Mouse (Mus musculus) c-Kit-positive CD71-positive TER-119-positive erythroid progenitor cells, embryonic 14.5 days (primary cell): ENCODE results near the gene Hspb2.

ENCODE experiments used
- DNase-seq: peaks from one replicate; pipeline ENCODE4 v3.0.0-alpha.2; 2013; ENCODE audit warnings: low spot score

Hspb2 gene

GRCm38 (mm10) chr9:50711337-50711736, 40.8 kb downstream of the Hspb2 start:
- DNase-seq, result no peak

DNA sequence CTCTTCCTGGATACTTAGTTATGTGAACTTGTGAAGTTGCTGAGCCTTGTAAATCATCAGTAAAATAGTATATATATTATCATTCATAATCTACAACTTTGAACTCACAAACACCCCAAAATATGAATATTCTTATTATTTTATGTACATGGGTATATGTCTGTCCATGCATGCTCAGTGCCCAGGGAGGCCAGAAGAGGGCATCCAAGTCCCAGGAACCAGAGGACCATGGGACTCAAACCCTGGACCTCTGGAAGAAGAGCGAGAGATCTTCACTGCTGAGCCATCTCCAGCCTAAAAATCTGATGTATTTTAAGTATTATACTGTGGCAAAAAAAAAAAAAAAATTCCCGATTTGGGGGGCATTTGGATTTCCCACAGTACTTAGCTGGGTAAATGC, 43.0 kb downstream of the Hspb2 start:
- no peak for DNase-seq

- DNase-seq, result no peak
Observed at GRCm38 (mm10) chr9:50704907-50705306, 47.2 kb downstream of the Hspb2 start.
